Mouse (Mus musculus) heart, adult 8-10 months (tissue): Measurements from ENCODE around the gene Spred1. TPM values are rescaled to one million over a fixed set of nuclear protein-coding genes. Genes with fewer than 3 reads are reported as not detected.

Source experiments
- DNase-seq: peaks from one replicate; pipeline ENCODE4 v3.0.0; 2022; ENCODE audit warnings: low spot score
- microRNA-seq: library from miRNA; unstranded; fragments of <30 nt; microRNA quantifications from one replicate; pipeline ENCODE4 v1.2.0, GENCODE M21; 2022
- total RNA-seq, 4 experiments: library from RNA; stranded (reverse); gene quantifications; 2 replicates each; pipeline ENCODE4 v1.2.4; 2022

Spred1 gene
- total RNA-seq, 4 experiments from 2014 or later, result 9.7 to 13.8 (median 13.0) TPM

DNA sequence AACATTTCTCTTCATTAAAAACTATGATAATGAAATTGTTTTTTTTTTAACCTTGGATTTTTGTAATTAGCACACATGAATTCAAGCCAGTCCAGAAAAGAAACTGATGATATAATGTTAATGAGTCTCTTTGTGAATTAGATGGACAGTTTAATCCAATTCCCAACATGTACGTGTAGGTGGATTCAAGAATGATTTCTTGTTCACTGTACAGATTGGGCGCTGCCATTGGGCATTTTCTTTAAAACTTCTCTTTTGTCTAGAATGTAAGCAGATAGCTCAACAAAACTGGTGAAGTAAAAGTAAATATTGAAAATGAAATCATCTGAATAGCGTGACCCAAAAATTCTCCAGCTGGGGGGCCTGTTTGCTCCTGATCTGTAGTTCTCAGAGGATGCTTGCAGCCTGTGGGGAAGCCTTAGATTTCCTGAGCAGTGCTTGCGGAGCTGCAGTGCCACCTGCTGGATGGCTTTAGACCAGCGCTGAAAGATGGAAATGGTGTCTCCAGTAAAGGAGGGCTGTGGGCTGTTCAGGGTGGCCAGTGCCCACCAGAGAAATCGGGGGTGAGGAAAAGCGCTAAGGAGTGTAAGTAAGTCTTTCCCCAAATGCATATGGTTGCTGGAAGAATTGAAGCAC, 59.2 kb downstream of the Spred1 start:
- DNase-seq, result peak; percentile 84

DNA sequence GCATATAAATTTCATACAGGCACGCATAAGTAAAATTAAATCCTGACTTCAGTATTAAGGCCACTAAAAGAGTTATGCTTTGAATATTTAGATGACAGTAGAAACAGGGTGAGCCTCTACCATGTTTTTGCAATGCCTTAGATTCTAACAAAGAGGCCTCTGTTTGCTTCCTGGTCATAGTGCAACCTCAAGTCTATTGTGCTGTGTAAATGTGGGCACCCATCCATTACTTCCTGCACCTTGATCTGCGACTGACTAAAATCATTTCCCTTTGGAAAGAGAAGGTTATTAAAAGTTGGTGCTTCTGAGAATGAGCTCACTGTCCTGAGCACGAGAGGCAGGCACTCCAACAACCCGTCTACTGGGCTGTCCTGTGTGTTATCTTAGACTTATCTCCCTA, 64.4 kb downstream of the Spred1 start:
- no peak for DNase-seq

DNA sequence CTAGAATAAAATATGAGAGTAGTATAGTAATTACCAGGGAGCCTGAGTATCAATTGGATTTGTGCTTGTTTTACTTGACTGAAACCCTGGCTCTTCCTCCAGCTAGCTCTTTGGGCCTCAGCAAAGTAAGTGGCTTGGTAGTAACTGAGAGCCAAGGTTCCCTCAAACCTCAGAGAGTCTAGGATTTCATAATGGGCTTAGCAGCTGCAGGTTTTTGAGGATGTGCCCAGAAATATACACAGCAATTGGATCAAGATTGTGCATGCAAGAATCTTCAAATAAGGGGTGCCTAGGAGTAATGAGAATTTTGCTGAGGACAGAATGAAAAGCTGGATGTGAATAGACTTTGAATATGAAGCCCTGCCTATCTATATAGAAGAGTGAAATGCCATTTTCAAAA, 69.7 kb downstream of the Spred1 start:
- no peak for DNase-seq

DNA sequence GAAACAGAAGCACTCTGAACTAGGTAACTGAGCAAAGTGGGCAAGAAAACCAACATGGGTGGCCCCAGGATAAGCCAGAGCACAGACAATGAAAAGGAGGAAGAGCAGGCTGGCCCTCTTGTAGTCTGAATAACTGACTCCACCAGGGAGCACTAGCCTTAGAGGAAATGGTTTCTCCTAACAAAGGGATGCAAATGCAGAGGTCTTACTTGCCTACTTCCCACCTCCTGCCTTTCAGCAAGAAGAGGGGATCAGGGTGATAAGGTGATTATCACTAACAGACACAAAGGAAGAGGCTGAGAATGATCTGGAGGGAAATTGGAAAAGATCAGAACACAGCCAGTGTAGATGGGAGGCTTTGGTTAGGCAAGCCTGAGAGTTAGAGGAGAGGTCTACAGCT, 73.1 kb downstream of the Spred1 start:
- no peak for DNase-seq

DNA sequence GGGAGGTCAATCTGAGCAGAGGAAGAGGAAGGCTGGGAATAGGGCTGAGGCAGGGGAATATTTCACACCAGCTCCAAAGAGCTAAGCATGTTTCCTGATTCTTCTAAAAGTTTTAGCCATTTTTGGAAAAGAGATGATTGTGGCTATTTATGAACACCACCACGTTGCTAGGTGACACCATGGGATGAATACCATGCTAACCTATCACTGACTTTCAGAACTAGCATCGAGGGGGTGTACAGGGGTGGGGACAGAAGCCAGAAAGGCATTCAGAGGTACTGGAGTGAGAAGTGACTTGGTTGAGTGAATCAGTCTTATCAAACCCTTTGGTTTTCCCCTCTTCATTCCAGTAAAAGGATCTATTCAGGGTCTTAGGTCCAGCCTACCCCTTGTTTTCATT, 74.0 kb downstream of the Spred1 start:
- no peak for DNase-seq

DNA sequence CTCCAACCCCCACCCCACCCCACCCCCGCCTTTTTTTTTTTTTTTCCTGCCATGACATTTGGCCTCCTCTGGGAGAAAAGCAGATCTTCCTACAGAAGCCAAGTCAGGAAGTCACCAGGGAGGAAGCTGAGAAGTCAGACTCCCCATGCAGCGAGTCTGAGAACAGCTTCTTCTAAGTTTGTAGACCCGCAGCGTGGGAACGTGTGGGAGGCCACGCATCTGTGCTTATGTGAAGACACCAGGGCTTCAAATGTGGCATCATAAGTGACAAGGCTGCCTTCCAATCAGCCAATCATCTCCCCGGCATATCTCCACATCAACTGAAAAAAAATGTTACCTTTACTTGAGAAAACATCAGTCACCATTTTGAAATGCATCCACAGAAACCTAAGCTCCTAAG, 74.4 kb downstream of the Spred1 start:
- no peak for DNase-seq

DNA sequence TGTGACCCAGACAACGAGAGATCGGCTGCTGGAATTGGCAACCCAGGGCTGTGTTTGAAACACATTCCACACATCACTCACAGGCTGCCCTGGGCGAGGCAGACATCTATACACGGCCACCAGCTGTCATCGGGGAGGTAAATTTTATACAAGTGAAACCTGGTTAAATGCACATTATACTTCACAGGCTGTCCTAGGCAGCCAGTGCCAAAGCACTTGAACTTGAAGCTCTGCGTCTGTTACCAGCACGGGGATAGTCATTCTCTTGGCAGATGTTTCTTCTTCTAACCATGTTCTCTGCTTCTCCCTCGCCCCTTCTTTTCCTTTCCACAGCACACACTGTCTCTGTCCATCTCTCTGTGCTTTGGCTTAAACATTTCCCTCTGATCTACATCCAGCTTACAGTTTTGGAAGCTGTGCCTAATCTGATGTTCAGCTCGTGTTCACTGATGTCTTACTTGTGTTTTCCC, 79.7 kb downstream of the Spred1 start:
- no peak for DNase-seq

DNA sequence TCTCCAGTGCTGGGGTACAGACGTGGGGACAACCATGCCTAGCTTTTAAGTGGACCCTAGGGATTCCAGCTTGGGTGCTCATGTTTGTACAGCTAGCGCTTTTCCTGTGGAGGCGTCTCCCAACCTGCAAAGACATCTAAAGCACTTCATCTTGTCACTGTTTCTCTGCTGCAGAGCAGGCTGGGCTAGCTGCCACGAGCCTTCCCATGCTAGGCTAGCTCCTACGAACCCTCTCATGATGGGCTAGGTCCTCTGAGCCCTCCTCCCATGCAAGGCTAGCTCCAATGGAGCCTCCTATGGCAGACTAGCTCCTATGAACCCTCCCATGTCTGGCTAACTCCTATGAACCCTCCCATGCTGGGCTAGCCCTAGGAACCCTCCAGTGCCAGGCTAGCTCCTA, 82.2 kb downstream of the Spred1 start:
- no peak for DNase-seq

DNA sequence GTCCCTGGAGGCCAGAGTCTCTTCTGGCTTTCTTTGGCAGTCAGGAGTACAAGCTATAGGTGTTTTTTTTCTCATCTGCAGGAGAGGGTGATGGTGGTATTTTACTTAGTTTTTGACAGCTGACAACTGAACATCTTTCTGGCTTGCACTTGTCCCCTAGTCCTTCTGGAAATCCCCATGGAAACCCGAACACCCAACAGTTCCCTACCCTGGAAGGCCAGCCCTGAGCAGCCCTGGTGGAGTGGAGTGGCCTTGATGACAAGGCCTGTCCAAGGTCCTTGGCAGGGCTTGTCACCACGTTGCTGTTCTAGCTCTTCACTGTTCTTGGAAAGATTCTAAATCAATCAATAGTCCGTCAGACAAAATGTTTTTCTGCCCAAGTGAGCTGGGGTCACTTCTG, 83.4 kb downstream of the Spred1 start:
- no peak for DNase-seq

DNA sequence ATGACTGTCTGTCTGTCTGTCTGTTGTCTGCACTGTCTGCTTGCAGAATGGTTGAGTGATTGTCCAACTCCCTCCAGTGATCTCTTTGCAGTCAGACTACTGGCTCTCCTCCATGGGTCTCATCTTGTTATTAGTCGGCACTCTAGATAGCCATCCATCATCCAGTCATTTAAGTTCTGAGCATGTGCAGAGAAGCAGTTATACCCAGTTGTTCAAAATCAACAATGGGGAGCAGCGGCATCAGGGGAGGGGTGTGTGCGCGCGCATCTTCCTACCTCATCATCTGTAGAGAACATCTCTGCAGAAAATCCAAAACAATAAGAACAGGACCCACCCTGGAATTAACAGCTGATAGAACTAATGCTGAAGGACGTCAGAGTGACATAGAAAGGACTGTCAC, 83.9 kb downstream of the Spred1 start:
- DNase-seq, result no peak

DNA sequence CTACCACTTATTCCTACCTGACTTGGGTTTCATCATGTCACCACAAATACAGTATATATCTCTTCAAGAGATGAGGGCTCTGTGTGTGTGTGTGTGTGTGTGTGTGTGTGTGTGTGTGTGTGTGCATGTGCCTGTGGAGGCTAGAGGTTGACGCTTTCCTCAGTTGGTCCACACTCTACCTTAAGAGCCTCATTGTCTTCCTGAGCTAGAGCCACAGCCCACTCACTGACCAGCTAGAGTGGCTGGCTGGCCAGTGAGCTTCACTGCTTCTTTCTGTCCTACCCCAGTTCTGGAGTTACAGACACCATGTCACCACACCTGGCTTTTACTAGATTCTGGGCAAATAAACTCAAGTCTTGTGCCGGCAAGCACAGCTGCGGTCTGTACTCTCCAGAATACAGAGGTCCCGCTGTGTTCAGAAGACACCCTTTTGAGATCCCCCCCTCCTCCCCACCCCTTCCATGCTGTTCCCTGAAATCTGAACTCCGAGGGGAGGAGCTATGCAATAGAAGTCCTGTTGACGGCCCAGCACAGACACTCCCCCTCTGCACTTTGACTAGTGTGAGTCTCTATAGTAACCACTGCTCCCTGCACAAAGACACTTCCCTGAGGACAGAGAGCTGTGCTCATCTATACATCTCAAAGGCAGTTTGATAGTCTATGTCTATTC, 89.4 kb downstream of the Spred1 start:
- DNase-seq, result peak; percentile 33

DNA sequence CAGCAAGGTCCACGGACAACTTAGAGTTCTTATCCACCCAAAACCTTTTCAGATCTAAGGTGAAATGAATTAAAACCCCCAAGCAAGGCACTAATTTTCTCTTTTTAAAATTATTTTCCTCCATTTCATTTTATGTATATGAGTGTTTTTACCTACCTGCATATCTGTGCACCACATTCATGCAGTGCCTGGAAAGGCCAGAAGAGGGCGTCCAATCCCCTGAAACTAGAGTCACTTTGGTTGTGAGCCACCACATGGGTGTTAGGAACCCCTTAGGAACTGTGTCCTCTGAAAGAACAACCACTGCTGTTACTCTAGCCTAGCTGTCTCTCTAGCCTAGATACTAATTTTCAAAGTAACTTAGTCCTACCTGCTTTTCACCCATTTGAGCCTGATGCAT, 95.0 kb downstream of the Spred1 start:
- DNase-seq, result no peak

DNA sequence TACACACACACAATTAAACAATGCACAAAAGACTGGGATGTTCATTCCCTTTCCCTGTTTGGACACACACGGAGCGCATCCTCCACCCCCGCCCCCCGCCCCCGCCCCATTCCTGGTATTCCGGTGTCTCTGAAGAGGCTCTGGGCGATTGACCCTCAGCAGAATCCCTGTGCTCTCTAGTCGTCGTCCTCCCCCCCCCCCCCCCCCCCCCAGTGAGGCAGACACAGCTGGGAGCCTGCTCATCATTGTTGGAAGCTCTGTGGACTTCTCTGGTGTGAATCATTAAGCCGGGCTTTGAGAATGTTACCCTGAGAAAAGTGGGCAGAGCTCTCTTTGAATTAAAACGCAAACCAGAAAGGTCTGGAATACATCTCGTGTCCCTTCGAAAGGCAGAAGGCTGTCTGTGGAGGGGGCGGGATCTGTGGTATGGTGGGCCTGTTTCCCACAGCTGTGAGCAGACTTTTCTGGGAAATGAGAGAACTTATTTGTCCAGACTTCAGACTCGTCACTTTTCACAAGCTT, 96.6 kb downstream of the Spred1 start:
- DNase-seq, result no peak

DNA sequence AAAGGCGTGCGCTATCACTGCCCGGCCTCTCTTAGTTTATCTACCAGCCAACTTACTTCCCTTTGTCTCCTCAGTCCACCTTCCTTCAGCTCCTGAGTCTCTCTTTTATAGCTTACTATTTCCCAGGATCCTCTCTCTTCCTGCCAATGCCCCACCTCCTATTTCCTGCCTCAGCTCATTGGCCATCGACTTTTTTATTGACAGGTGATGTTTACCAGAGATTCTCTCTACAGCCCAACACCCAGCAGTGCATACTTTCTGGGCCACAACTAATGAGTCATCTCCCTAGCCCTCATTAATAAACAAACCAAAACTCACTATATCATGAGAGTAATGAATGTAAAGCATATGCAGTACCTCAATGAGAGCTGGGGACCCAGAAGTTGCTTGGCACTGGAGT, 98.4 kb downstream of the Spred1 start:
- no peak for DNase-seq

DNA sequence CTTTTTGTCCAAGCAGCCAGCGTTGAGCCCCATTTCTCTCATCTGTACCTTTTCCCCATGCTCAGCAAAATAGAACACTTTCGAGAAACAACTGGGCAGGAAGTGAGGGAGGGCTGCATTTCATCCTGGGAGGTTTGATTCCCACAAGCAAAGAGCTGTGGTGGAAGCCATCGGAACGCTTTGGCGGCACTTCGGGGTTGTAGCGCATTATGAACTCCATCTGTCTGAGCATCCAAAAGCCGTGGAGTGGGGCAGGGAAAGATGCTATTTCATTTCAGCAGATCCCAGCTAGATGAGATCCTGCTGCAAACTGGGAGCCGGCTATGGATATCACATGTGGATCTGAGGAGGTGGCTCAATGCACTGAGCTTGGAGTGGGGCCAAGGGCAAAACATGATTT, 101.5 kb downstream of the Spred1 start:
- DNase-seq, result no peak

DNA sequence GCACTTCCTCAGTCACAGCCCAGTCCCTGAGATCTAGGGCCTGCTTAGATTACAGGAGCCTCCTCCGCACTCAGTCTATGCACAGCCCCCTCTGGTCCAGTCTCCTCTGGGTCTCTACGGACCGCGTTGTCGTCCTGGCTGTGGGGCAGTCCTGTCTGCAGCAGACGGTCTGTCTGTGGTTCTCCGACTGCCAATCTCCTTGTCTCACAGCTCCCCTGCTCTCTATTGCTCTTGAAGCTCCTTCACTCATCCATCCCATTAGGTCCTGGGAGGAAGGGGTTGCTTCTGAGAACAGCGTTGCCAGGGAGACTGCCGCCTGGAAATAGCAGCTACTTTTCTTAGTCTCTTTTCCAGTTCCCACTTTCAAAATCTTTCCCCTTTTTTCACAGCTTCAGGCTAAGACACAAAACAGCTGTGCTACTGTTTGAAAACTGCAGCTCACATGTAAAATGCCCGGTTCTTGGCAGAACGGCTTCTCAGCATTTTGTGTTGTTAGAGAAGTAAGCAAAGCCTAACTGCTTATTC, 107.5 kb downstream of the Spred1 start:
- no peak for DNase-seq

DNA sequence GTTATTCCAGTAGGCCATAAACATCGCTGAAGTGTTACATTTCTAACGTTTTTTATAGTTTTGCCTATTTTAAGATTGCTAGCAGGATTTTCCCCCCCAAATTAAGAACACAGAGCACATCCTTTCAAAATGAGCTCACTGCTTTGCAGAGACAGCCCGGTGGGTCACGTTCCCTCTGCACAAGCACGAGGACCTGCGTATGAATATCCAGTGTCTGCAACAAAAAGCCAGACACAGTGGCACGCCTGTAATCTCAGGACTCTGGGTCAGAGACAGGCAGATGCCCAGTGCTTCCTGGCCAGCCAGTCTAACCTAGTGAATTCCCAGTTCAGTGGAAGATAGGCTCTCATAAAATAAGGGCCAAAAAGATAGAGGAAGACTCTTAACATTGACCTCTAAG, 109.1 kb downstream of the Spred1 start:
- DNase-seq, result no peak

DNA sequence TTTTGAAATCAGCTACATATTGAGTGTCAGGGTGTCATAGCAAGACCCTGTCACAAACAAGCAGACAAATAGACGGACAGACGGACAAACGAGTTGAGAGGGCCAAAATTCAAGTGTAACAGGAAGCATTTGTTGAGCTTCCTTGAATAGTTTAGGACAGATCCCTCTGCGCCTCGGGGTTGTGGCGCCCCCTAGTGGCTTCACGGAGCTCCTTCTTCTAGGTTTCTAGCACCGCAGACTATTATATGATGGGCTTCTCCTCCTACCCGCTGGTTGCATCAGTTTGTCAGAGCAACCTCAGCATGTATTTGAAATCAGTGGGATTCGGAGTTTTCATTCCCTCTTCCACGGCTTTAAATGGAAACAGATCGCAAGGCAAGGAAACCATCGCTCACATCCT, 110.1 kb downstream of the Spred1 start:
- peak; percentile 68 for DNase-seq

Small RNAs within 50 kb of the gene (microRNA-seq; reads per million reads assigned to microRNA genes)
- 3,349 reads per million, percentile 90 among the genes with 10 or more reads in this experiment for gene Mir674

Other genes starting within 250 kb of the Spred1 start
- not detected for gene Tmco5, start 242.7 kb upstream of the Spred1 start, total RNA-seq
- gene Fam98b, start 128.4 kb downstream of the Spred1 start, total RNA-seq, result 10 to 100 TPM; 22.3 to 24.3 (median 22.8) TPM
- under 1 TPM; 0.19 to 0.53 (median 0.42) TPM for gene Rasgrp1, start 221.6 kb downstream of the Spred1 start, total RNA-seq